Mouse (Mus musculus): ENCODE measurements around the gene Pgap3.

The Pgap3 gene

GRCm38 (mm10) chr11:98354445-98354844, 45.8 kb downstream of the Pgap3 start:
- DNase-seq = no peak

DNA sequence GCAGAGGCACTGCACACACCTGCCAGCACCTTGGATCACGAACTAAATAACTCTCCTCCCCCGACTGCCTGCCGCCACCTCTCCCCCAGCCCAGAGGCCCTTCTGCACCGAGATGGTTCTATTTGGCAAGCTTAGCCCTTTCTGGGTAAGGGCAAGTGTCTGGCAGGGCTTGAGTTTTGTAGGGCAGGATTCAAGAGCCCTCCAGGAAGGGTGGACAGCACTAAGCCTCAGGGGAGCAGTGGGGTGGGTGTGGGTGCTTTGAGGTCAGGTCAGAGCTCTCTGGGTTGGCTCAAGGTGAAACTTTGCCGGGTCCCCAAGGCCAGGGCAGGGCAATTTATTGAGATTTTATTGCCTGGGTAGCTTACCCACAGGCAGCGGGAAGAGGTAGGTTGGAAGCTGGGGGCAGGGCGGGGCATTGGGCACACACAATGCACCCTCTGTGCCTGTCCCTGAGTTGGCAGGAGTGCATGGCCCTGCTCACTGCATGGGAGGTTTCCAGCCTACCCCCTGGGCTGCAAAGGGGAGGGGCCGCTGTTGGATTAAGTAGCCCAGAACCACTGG, 46.6 kb downstream of the Pgap3 start:
- DNase-seq = peak; percentile 72

GRCm38 (mm10) chr11:98352272-98352990, 47.9 kb downstream of the Pgap3 start:
- no peak for DNase-seq

DNA sequence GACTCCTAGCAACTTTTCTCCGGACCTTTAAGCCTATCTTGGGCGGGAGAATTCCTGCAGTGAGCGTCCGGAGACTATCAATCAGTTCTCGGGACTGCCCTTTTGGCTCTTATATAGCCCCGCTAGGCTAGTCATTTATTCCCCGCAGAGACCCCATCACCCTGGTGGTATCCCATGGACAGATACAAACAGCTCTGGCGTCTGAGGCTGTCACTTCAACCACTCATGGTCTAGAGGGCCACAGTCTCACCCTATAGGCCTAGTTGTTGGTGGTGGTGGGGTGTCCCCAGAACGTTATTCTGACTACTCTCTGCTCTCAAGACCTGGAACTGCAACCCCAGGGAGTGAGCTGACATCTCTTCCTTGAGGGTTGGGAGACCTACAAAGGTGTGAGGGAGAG, 51.0 kb downstream of the Pgap3 start:
- no peak for DNase-seq

DNA sequence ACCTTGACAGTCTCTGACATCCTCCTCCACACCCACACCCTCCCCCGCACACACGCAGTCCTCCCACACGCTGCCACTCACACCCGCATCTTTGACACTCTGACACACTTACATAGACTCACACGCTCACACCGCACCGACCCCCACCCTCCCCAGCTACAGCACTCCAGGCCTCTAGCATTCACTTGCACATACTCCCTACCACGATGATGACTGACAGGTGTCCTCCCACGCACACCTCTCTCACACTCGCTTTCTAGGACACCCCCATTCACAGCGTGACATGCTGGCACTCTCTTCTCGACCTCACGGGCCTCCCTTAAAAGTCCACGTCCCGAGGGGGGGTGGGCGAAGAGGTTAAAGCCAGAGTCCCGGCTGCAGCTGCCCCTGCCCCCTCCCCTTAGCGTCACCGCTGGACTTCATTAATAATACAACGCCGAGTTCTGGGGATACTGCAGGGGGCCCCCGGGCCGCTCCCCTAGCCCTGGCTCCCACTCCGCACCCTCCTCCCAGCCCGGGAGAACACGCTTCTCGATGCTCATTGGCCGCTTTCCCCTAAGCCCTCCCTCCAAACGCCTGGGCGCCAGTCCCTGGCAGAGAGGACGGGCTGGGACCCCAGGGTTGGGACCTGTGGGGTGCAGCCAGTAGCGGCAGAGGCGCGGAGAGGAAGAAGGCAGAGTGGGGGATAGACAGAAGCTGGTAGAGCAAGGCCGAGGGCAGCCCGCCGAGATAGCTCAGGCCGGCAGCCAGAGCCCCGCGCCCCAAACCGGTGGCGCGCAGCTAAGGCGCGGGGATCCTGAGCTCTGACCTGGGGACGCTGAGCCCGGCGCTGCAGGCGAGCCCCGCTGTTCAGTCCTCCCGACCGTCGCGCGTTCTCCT, 52.0 kb downstream of the Pgap3 start, which contains the start of gene Ppp1r1b:
Gene Ppp1r1b, plus strand, starts transcription at position 322 of the 879 bp plus-strand sequence.
- DNase-seq = peak; percentile 56

GRCm38 (mm10) chr11:98347385-98348082, 52.8 kb downstream of the Pgap3 start:
- peak; percentile 59 for DNase-seq

DNA sequence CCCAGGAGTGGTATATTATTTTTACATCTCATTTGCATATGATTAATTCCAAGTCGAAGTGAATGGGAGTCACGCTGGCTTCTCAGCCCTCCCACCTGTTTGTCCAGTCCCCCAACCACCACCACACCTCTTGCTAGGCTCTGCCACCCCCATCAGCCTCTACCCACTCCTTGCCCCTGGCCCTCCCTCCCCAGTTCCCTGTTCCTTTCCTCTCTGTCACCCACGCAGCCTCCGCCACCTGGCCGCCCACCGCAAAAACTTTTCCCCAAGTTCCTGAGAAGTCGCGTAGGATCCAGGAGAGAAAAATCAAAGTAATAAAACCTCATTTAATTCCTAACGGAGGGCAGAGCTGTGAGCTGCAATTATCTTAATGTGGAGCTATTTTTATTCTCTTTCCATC, 54.1 kb downstream of the Pgap3 start:
- no peak for DNase-seq

- peak; percentile 87 for DNase-seq
These were observed 55.0 kb downstream of the Pgap3 start for GRCm38 (mm10) chr11:98345253-98345652.

- DNase-seq = peak; percentile 98
These were observed 58.0 kb downstream of the Pgap3 start for GRCm38 (mm10) chr11:98342000-98342945.

DNA sequence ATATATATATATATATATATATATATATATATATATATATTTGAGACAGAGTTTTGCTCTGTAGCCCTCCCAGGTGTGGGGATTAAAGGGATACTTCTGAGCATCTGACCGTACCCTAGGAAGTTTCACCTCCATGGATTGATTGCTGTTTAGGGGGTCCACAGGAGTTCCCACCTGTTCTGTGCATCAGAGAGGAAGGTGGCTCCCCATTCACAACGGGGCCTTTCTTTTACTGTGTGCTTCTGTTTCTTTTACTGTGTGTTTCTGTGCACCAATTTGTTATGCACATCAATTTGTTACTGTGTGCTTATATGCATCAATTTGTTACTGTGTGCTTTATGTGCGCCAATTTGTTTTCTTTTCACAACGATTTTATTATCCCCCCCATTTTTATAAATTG, 59.1 kb downstream of the Pgap3 start:
- no peak for DNase-seq

DNA sequence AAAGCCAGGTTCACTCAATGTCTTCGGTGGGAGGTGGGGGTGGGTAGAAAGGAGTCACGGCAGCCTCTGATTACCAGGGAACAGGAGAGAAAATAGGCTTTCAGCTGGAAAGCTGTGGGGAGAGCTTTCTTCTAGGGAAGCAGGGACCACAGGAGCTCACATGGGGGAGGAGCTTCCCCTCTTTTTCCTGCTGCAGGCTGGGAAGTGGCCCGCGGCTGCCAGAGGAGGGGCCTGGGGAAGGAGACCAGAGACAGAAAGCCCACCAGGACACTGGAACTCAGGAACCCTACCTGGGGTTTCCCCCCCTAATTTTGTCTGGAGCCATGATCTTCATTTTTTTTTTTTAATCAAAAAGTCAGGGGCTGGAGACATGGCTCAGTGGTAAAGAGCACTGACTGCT, 59.7 kb downstream of the Pgap3 start:
- no peak for DNase-seq

DNA sequence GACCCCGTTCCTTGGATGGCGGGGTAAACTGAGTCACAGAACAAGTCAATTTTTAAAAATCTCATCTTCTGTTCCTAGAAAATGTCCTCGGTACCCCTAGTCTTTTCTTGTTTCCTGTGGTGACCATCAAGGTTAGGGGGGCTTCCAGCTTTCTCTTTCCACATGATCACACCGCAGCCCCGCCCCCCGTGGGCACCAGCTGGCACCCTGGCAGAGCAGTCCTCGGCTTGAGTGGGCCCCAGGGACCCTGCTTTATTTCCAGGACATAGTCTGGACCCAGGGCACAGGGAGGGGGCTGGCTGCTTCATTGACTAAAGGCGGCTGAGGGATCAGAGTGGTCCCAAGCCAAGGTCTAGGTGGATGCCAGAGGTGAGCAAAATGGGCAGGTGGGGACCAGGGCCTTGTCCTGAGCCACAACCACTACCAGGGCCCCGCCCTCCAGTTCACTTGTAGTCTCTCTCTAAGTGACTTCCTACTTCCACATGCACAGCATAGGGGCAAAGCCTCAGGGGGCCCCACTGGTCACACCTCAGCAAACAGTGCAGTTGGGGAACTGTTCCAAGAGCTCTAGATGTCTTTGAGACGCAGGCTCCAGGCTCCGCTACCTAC, 60.5 kb downstream of the Pgap3 start:
- DNase-seq = no peak

- DNase-seq = no peak
These were observed 61.2 kb downstream of the Pgap3 start for GRCm38 (mm10) chr11:98339071-98339501.
